Mouse (Mus musculus): ENCODE data around the gene Btg2. TPM values are rescaled to one million over a fixed set of nuclear protein-coding genes. Genes with fewer than 3 reads are reported as not detected.

The Btg2 gene
- polyA plus RNA-seq, 1 experiment: 13.2 TPM

DNA sequence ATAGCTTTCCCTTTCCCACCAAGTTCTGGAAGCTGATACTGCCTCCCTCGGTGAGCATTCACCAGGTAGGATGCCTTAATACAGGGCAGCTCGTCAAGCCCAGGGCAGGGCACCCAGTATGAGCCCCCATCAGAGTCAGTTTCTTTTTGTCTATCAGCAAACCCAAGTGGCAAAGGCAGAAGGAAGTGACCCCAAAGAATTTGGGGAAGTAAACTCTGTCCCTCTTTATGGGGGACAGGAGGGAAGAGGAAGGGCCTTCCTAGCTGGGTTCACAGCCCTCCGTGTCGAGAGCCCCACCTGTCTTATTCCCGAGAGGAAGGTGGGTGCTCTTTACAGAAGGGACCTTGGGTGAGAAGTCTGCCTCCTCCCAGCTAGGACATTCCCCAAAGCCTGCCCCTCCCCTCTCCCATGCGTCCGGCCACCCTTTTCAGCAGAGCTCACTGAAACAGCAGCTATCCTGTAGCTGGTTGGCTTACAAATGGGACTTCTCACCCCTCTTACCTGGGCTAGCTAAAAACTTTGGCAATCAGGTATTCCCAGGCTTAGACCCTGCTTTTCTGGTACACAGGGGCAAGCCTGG, 16.2 kb upstream of the Btg2 start:
- TF ChIP-seq GATA1 (IDR thresholded peaks at IDR 0.05; ENCODE audit: low read length) (no peak), TAL1 (IDR thresholded peaks at IDR 0.05; ENCODE audit: low read length) (no peak)
- H3K27me3 ChIP-seq (ENCODE audit: control insufficient read depth): peaks cover 11% of the 10 kb centered on the region
- H3K36me3 ChIP-seq (ENCODE audit: control insufficient read depth): peaks cover 3% of the 10 kb centered on the region; the same call in 1 of the 2 replicates
- H3K4me1 ChIP-seq (ENCODE audit: control insufficient read depth): peaks cover 97% of the 10 kb centered on the region
- H3K9me3 ChIP-seq (ENCODE audit: control insufficient read depth, low read length): no peaks in the 10 kb centered on the region
- no peak overlapping the region for H3K4me3 ChIP-seq (replicated peaks)

GRCm38 (mm10) chr1:134093771-134094526, 15.0 kb upstream of the Btg2 start:
- Histone ChIP-seq H3K27me3 (ENCODE audit: control insufficient read depth) (peaks cover 11% of the 10 kb centered on the region), H3K4me1 (ENCODE audit: control insufficient read depth) (peaks cover 94% of the 10 kb centered on the region), H3K36me3 (ENCODE audit: control insufficient read depth) (peaks cover 3% of the 10 kb centered on the region; the same call in 1 of the 2 replicates), H3K4me3 (replicated peaks) (peak overlapping the region; percentile 69), H3K9me3 (ENCODE audit: control insufficient read depth, low read length) (no peaks in the 10 kb centered on the region)
- no peak for TF ChIP-seq GATA1 (IDR thresholded peaks at IDR 0.05; ENCODE audit: low read length)
- no peak for TF ChIP-seq TAL1 (IDR thresholded peaks at IDR 0.05; ENCODE audit: low read length)

DNA sequence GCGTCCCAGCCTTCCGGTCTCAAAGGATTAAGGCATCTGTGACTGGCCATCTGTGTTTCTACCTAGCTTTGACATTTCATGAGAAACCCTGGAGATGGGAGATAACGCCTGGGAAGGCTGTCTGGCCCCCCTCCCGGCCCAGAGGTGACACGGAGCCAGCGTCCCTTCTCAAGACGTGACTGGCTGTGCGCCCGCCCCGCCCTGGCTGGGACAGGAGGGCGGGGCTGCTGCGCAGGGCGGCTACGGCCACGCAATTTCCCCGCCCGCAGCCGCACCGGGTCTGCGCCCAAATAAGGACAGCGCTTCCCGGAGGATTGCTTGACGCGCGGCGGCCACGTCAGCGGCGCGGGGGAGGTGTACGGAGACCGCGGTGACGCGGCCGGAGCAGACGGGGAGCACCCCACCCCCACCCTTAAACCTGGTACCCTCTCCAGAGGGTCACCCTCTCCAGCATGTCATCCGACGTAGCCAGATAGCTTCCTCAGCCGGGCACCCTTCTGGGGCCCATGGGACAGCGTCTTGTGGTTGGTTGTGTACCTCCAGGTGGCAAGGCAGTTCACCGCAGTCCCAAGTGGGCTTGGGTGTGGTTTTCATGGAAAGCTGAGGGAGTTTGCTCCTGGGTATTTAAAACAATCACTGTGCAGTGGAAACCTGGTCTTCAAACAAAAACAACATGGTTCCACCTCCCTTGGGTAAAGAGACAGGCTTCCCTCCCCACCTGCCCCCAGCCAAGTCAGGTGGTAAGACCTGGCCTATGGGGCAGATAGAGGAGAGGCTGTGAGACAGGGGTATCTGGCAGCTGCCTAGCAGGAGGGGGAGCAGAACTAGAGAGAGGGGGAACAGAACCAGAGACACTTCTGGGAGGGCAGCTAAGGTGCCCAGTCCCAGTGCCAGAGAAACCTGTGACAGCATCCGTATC, 14.2 kb upstream of the Btg2 start:
- peaks cover 94% of the 10 kb centered on the region for H3K4me1 ChIP-seq (ENCODE audit: control insufficient read depth)
- peaks cover 3% of the 10 kb centered on the region; the same call in 1 of the 2 replicates for H3K36me3 ChIP-seq (ENCODE audit: control insufficient read depth)
- peak; percentile 69 for TF ChIP-seq TAL1 (IDR thresholded peaks at IDR 0.05; ENCODE audit: low read length)
- peak; percentile 94 for TF ChIP-seq GATA1 (IDR thresholded peaks at IDR 0.05; ENCODE audit: low read length)
- peak overlapping the region; percentile 69 for H3K4me3 ChIP-seq (replicated peaks)
- H3K27me3 ChIP-seq (ENCODE audit: control insufficient read depth): peaks cover 11% of the 10 kb centered on the region
- H3K9me3 ChIP-seq (ENCODE audit: control insufficient read depth, low read length): no peaks in the 10 kb centered on the region

DNA sequence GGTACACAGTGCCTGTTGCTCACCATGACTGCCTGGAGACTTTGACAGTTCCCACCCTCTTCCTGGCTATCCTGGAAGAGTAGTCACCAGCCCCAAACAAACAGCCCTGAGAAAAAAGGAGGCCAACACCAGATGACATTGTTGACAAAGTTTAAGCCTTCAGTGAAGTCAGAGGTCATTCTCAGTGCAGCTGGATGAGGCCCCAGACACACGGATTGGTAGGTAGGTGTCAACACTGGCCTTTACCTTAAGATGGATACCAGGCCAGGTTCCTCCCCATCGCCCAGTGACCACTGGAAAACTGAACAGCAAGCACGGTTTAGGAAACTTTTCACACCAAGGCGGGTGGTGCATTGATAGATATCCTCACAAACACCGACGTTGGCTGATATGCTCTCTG, 13.4 kb upstream of the Btg2 start:
- no peaks in the 10 kb centered on the region for H3K9me3 ChIP-seq (ENCODE audit: control insufficient read depth, low read length)
- H3K27me3 ChIP-seq (ENCODE audit: control insufficient read depth): peaks cover 11% of the 10 kb centered on the region
- TF ChIP-seq GATA1 (IDR thresholded peaks at IDR 0.05; ENCODE audit: low read length) (no peak), TAL1 (IDR thresholded peaks at IDR 0.05; ENCODE audit: low read length) (no peak)
- peaks cover under 1% of the 10 kb centered on the region; the same call in 1 of the 2 replicates for H3K36me3 ChIP-seq (ENCODE audit: control insufficient read depth)
- peaks cover 94% of the 10 kb centered on the region for H3K4me1 ChIP-seq (ENCODE audit: control insufficient read depth)
- peak overlapping the region; percentile 69 for H3K4me3 ChIP-seq (replicated peaks)

DNA sequence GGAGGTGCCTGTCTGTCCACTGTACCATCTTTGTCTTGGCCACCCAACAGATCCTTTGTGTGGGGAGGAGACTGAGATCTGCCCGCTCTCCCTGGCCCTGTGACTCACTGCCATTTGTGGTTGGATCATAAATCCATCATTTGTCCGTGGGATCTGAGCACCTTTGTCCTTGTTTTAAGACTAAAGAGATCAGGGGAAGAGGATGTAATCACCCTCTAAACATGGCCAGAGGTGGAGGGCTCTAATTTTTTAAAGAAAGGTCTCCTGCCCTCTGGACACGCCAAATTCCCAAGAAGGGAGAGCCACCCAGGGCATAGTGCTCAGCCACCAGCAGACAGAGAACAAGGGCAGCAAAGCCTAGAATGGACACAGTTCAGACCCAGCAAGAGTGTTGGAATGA, 12.9 kb upstream of the Btg2 start:
- peaks cover 94% of the 10 kb centered on the region for H3K4me1 ChIP-seq (ENCODE audit: control insufficient read depth)
- H3K36me3 ChIP-seq (ENCODE audit: control insufficient read depth): no peaks in the 10 kb centered on the region; the same call in 1 of the 2 replicates
- H3K27me3 ChIP-seq (ENCODE audit: control insufficient read depth): peaks cover 11% of the 10 kb centered on the region
- no peaks in the 10 kb centered on the region for H3K9me3 ChIP-seq (ENCODE audit: control insufficient read depth, low read length)
- H3K4me3 ChIP-seq (replicated peaks): peak overlapping the region; percentile 69
- TF ChIP-seq TAL1 (IDR thresholded peaks at IDR 0.05; ENCODE audit: low read length) (no peak), GATA1 (IDR thresholded peaks at IDR 0.05; ENCODE audit: low read length) (no peak)

GRCm38 (mm10) chr1:134089074-134089473, 10.2 kb upstream of the Btg2 start:
- TF ChIP-seq GATA1 (IDR thresholded peaks at IDR 0.05; ENCODE audit: low read length) (no peak), TAL1 (IDR thresholded peaks at IDR 0.05; ENCODE audit: low read length) (no peak)
- H3K4me1 ChIP-seq (ENCODE audit: control insufficient read depth): peaks cover 94% of the 10 kb centered on the region
- no peaks in the 10 kb centered on the region for H3K9me3 ChIP-seq (ENCODE audit: control insufficient read depth, low read length)
- H3K36me3 ChIP-seq (ENCODE audit: control insufficient read depth): no peaks in the 10 kb centered on the region; the same call in 1 of the 2 replicates
- peaks cover 2% of the 10 kb centered on the region for H3K27me3 ChIP-seq (ENCODE audit: control insufficient read depth)
- no peak overlapping the region for H3K4me3 ChIP-seq (replicated peaks)

DNA sequence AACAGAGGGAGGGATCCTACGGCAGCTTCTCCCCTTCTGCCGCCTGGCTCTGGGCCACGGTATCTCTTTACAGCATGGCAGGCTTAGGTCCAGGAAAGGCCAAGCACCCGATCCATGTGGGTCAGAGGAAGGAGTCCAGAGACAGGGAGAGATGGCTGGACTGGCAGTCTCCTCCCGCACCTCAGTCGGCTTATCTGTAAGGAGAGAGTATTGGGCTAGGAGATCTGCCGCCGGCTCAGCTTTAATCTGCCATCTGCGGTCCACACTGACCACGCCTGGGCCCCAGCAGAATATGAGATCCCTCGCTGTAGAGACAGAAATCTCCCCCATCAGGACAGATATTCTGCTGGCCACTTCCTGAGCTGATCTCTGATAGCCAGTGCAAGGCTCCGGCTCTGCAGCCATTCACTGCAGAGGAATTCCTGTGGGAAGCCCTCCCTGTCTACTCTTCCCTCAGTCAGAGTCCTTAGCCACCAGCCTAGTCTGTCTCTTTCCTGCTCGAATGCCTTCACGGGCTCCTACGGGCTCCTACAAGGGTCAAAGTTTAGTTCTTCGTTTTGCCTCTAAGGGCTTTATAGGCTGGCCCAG, 8.0 kb upstream of the Btg2 start:
- H3K4me3 ChIP-seq (replicated peaks): peak overlapping the region; percentile 55
- no peak; the same call in 2 of the 3 replicates for TF ChIP-seq TAL1 (IDR thresholded peaks at IDR 0.05; ENCODE audit: low read length)
- peak; percentile 85 for TF ChIP-seq GATA1 (IDR thresholded peaks at IDR 0.05; ENCODE audit: low read length)
- H3K27me3 ChIP-seq (ENCODE audit: control insufficient read depth): peaks cover 2% of the 10 kb centered on the region; the same call in 1 of the 2 replicates
- no peaks in the 10 kb centered on the region for H3K9me3 ChIP-seq (ENCODE audit: control insufficient read depth, low read length)
- H3K36me3 ChIP-seq (ENCODE audit: control insufficient read depth): no peaks in the 10 kb centered on the region; the same call in 1 of the 2 replicates
- H3K4me1 ChIP-seq (ENCODE audit: control insufficient read depth): peaks cover 94% of the 10 kb centered on the region

- H3K9me3 ChIP-seq (ENCODE audit: control insufficient read depth, low read length): no peaks in the 10 kb centered on the region
- H3K4me3 ChIP-seq (replicated peaks): peak overlapping the region; percentile 55
- no peak for TF ChIP-seq GATA1 (IDR thresholded peaks at IDR 0.05; ENCODE audit: low read length)
- TF ChIP-seq TAL1 (IDR thresholded peaks at IDR 0.05; ENCODE audit: low read length): no peak
- peaks cover 2% of the 10 kb centered on the region; the same call in 1 of the 2 replicates for H3K27me3 ChIP-seq (ENCODE audit: control insufficient read depth)
- no peaks in the 10 kb centered on the region; the same call in 1 of the 2 replicates for H3K36me3 ChIP-seq (ENCODE audit: control insufficient read depth)
- H3K4me1 ChIP-seq (ENCODE audit: control insufficient read depth): peaks cover 94% of the 10 kb centered on the region
Measured at GRCm38 (mm10) chr1:134086017-134086416, 7.1 kb upstream of the Btg2 start.
